Mouse (Mus musculus) ES-E14 (cell line): Measurements from ENCODE around the gene Chmp2b.

Experiments
- CHD2 ChIP-seq: IDR thresholded peaks from 2 replicates; pipeline ENCODE4 v1.6.1; 2014; ENCODE audit warnings: mild to moderate bottlenecking, low read depth, low read length, inconsistent platforms
- HCFC1 ChIP-seq: IDR thresholded peaks from 2 replicates; pipeline ENCODE4 v1.6.1; 2012; ENCODE audit warnings: low read length, inconsistent platforms, borderline replicate concordance; ENCODE audit not compliant: insufficient read depth
- MAFK ChIP-seq: IDR thresholded peaks from 2 replicates; pipeline ENCODE4 v1.6.1; 2014; ENCODE audit warnings: mild to moderate bottlenecking, low read depth, low read length, inconsistent platforms; ENCODE audit not compliant: insufficient read depth
- ZC3H11A ChIP-seq: IDR thresholded peaks from 2 replicates; pipeline ENCODE4 v1.6.1; 2012; ENCODE audit warnings: low read depth, mild to moderate bottlenecking, inconsistent platforms, low read length, borderline replicate concordance
- ZNF384 ChIP-seq: IDR thresholded peaks from 2 replicates; pipeline ENCODE4 v1.6.1; 2012; ENCODE audit warnings: low read depth, low read length, inconsistent platforms

GRCm38 (mm10) chr16:65586111-65586865 lies 23.8 kb upstream of the Chmp2b start:
- TF ChIP-seq CHD2 (no peak), HCFC1 (no peak), ZNF384 (no peak), MAFK (no peak), ZC3H11A (no peak)
